Mouse (Mus musculus) limb, embryonic 10.5 days (tissue): ENCODE measurements around the gene Hoxa11. TPM values are rescaled to one million over a fixed set of nuclear protein-coding genes. Genes with fewer than 3 reads are reported as not detected.

ENCODE experiments used
- DNase-seq: peaks from one replicate; pipeline ENCODE4 v3.0.0-alpha.2; 2017; ENCODE audit warnings: low spot score
- H3K27ac ChIP-seq: fragments of 300-500 bp; sonication (generic); 2 replicates; pipeline ENCODE4 v1.5.1; 2016; ENCODE audit warnings: mild to moderate bottlenecking
- H3K27me3 ChIP-seq: fragments of 300-500 bp; sonication (generic); 2 replicates; pipeline ENCODE4 v1.6.1; 2016; ENCODE audit warnings: low read depth, mild to moderate bottlenecking; ENCODE audit not compliant: poor library complexity, severe bottlenecking
- H3K36me3 ChIP-seq: fragments of 300-500 bp; sonication (generic); 2 replicates; pipeline ENCODE4 v1.6.1; 2016; ENCODE audit warnings: mild to moderate bottlenecking, moderate library complexity
- H3K4me1 ChIP-seq: fragments of 300-500 bp; sonication (generic); 2 replicates; pipeline ENCODE4 v1.6.1; 2016
- H3K4me3 ChIP-seq: fragments of 300-500 bp; sonication (generic); 2 replicates; pipeline ENCODE4 v1.5.1; 2016; ENCODE audit warnings: mild to moderate bottlenecking, moderate library complexity
- H3K9me3 ChIP-seq: fragments of 300-500 bp; sonication (generic); replicated peaks from 2 replicates; pipeline ENCODE4 v1.6.1; 2016; ENCODE audit warnings: mild to moderate bottlenecking
- WGBS: fragments of 180-500 bp; shearing (Covaris S2); methylation state at CpG from one replicate; pipeline ENCODE4 v1.1.7; 2016; 5-methylcytosine and 5-hydroxymethylcytosine counted together
- polyA plus RNA-seq: library from polyadenylated mRNA; unstranded; fragments of >200 nt; fragmentation: Nextera tagmentation; extraction: Ambion mirVana; gene quantifications from 2 replicates; pipeline ENCODE4 v1.2.1, GENCODE M21; 2016

Hoxa11 gene
- polyA plus RNA-seq, 1 experiment from 2014 or later: 71.6 TPM

- Histone ChIP-seq H3K4me3 (peak within 1 kb of the TSS; percentile 90), H3K27ac (peak within 1 kb of the TSS; percentile 99), H3K27me3 (peaks cover 44% of the 10 kb centered on the region), H3K36me3 (peaks cover 40% of the 10 kb centered on the region), H3K4me1 (peaks cover 91% of the 10 kb centered on the region), H3K9me3 (no peaks in the 10 kb centered on the region)
- under 1% methylated on average over 47 of the region's 47 CpGs for WGBS
- peak; percentile 83 for DNase-seq
Measured at GRCm38 (mm10) chr6:52208072-52208867, 37.3 kb downstream of the Hoxa11 start, which contains the start of gene Hoxa6. Gene Hoxa6 (minus strand): TSS chr6:52208722.

GRCm38 (mm10) chr6:52207684-52207976 lies 38.0 kb downstream of the Hoxa11 start:
- DNase-seq: peak; percentile 44
- H3K27me3 ChIP-seq: peaks cover 44% of the 10 kb centered on the region
- peak overlapping the region; percentile 99 for H3K27ac ChIP-seq
- peaks cover 98% of the 10 kb centered on the region for H3K4me1 ChIP-seq
- H3K4me3 ChIP-seq: peak overlapping the region; percentile 90
- peaks cover 46% of the 10 kb centered on the region for H3K36me3 ChIP-seq
- no peaks in the 10 kb centered on the region for H3K9me3 ChIP-seq

DNA sequence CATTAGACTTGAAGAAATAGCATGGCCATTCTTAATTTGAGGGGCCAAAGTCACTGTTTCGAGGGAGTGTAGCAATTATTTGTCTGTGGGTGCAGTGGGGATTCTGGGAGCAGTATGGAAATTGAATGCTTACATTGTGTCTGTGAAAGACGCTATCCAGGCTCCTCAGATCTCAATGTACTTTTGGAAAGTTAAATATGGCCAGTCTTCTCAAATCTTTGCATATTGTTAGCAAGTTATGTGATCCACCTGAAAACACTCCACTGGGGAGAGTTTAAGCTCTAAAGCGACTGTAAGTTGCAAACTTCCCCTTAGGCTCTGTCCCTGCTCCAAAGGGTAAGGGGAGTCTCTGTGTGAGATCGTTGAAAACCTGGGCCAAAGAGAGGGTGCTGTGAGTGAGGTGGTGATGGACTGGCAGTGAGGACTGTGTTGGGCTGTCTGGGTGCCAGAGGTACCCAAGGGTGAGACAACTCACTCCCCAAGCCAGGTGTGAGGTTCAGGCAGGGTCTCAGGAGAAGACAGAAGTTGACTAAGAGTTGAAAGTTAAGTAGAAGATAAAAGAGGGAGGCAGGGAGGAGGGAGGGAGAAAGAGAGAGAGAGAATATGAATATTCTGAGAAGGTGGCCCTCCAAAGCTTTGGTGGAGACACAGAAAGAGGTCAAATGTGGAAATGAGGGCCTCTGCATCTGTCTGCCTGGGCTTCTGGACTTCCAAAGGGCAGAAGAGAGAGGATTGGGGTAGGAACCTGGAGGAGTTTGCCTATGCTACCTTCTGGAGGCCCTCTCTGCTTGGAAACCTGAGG lies 38.5 kb downstream of the Hoxa11 start:
- Histone ChIP-seq H3K9me3 (no peaks in the 10 kb centered on the region), H3K27me3 (peaks cover 43% of the 10 kb centered on the region), H3K36me3 (peaks cover 50% of the 10 kb centered on the region), H3K4me1 (peaks cover 98% of the 10 kb centered on the region), H3K4me3 (peak overlapping the region; percentile 90), H3K27ac (peak overlapping the region; percentile 99)
- 4% methylated on average over 4 of the region's 4 CpGs for WGBS
- peak; percentile 56 for DNase-seq

- H3K4me3 ChIP-seq: peak overlapping the region; percentile 90
- H3K27me3 ChIP-seq: peaks cover 33% of the 10 kb centered on the region
Measured at GRCm38 (mm10) chr6:52205638-52206621, 39.7 kb downstream of the Hoxa11 start.

GRCm38 (mm10) chr6:52205221-52205620 lies 40.4 kb downstream of the Hoxa11 start:
- WGBS: 2% methylated on average over 14 of the region's 14 CpGs
- Histone ChIP-seq H3K27ac (peak overlapping the region; percentile 99), H3K9me3 (no peaks in the 10 kb centered on the region), H3K27me3 (peaks cover 31% of the 10 kb centered on the region), H3K4me3 (peak overlapping the region; percentile 90), H3K4me1 (peaks cover 99% of the 10 kb centered on the region), H3K36me3 (peaks cover 55% of the 10 kb centered on the region)
- DNase-seq: no peak

More at GRCm38 (mm10) chr6:52205638-52206621, 39.7 kb downstream of the Hoxa11 start:
- WGBS: 2% methylated on average over 55 of the region's 55 CpGs
- DNase-seq: peak; percentile 72
- Histone ChIP-seq H3K27ac (peak overlapping the region; percentile 99), H3K9me3 (no peaks in the 10 kb centered on the region), H3K36me3 (peaks cover 55% of the 10 kb centered on the region), H3K4me1 (peaks cover 98% of the 10 kb centered on the region)

GRCm38 (mm10) chr6:52204050-52204752 lies 41.4 kb downstream of the Hoxa11 start, which contains the start of gene Hoxa5:
Gene Hoxa5 (minus strand): TSS chr6:52204587.
- Histone ChIP-seq H3K27me3 (peaks cover 38% of the 10 kb centered on the region), H3K27ac (peak within 1 kb of the TSS; percentile 99), H3K9me3 (no peaks in the 10 kb centered on the region), H3K4me1 (peaks cover 99% of the 10 kb centered on the region), H3K4me3 (peak within 1 kb of the TSS; percentile 90), H3K36me3 (peaks cover 60% of the 10 kb centered on the region)
- whole genome bisulfite sequencing: under 1% methylated on average over 65 of the region's 65 CpGs
- peak; percentile 96 for DNase-seq

DNA sequence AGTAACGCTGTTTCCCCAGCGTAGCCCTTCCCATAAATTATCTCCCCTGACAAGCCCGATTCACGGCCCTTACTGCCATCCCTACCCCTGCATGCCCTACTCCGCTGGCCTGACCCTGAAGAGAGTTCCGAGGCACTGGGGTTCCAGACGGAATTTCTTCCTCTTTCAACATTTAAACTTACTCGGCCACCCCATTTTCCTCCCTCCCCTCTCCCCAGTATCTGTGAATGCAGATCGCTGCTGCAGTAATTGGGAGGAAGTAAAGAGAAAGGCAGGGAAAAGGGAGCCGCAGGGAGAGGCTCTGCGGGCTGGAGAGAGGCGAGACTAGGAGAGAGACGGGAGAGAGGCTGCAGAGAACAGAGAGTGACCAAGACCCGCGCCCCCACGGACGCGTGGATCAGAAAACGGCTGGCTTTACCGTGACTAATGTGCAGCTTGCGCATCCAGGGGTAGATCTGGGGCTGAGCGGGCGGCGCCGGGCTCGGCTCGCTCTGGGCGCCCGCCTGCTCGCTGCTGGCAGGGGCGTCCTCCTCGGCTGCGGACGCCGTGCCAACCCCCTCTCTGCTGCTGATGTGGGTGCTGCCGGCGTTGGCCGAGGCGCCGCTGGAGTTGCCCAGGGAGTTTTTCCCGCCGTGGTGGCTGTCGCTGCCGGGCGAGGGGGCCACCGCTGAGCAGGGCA lies 42.1 kb downstream of the Hoxa11 start:
- H3K36me3 ChIP-seq: peaks cover 61% of the 10 kb centered on the region
- under 1% methylated on average over 46 of the region's 46 CpGs for WGBS
- peak; percentile 72 for DNase-seq
- H3K27ac ChIP-seq: peak overlapping the region; percentile 99
- H3K9me3 ChIP-seq: no peaks in the 10 kb centered on the region
- peaks cover 38% of the 10 kb centered on the region for H3K27me3 ChIP-seq
- H3K4me3 ChIP-seq: peak overlapping the region; percentile 90
- peaks cover 94% of the 10 kb centered on the region for H3K4me1 ChIP-seq

DNA sequence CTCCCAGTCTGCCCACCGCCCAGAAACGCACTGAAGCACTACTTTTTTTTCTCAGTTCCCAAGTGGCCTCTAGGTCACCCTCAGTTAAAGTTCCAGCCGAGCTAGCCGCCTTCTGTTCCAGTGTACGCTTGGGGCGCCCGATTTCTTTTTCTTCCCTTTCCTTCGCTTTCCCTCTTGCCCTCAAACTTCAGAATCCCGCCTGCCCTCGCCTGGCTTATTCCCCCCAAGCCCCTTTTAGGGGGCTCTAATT lies 42.6 kb downstream of the Hoxa11 start:
- peaks cover 94% of the 10 kb centered on the region for H3K4me1 ChIP-seq
- H3K27me3 ChIP-seq: peaks cover 37% of the 10 kb centered on the region
- H3K9me3 ChIP-seq: no peaks in the 10 kb centered on the region
- DNase-seq: peak; percentile 70
- under 1% methylated on average over 10 of the region's 10 CpGs for WGBS
- H3K27ac ChIP-seq: peak overlapping the region; percentile 99
- peaks cover 60% of the 10 kb centered on the region for H3K36me3 ChIP-seq
- peak overlapping the region; percentile 90 for H3K4me3 ChIP-seq

- Histone ChIP-seq H3K27ac (peak overlapping the region; percentile 99), H3K9me3 (no peaks in the 10 kb centered on the region), H3K4me1 (peaks cover 94% of the 10 kb centered on the region), H3K27me3 (peaks cover 40% of the 10 kb centered on the region), H3K36me3 (peaks cover 58% of the 10 kb centered on the region), H3K4me3 (peak overlapping the region; percentile 90)
- 3% methylated on average over 22 of the region's 22 CpGs for WGBS
- no peak for DNase-seq
Measured at GRCm38 (mm10) chr6:52202362-52203120, 43.1 kb downstream of the Hoxa11 start.

DNA sequence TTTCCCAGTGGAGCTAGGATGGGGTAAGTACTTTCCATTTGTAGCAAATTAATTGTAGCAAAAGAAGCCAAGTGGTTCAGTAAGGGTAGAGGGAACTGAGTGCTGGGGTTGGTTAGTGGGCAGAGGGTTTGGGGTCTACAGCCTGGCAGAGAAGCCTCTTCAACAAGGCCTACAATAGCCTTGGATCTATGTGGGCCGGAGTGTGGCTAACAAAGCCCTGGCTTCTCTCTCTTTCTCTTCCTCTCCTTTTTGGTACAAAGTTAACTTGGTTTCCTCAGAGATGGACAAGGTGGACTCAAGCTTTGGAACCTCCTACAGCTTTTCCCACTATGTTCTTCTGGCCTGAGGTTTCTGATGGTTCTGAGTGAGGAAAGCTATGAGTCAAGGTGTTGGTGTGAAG lies 44.3 kb downstream of the Hoxa11 start:
- peak overlapping the region; percentile 34 for H3K4me3 ChIP-seq
- peak; percentile 51 for DNase-seq
- peaks cover 42% of the 10 kb centered on the region for H3K27me3 ChIP-seq
- H3K9me3 ChIP-seq: no peaks in the 10 kb centered on the region
- WGBS: 17% methylated on average over 1 of the region's 1 CpGs
- peaks cover 94% of the 10 kb centered on the region for H3K4me1 ChIP-seq
- peak overlapping the region; percentile 82 for H3K27ac ChIP-seq
- H3K36me3 ChIP-seq: peaks cover 56% of the 10 kb centered on the region

DNA sequence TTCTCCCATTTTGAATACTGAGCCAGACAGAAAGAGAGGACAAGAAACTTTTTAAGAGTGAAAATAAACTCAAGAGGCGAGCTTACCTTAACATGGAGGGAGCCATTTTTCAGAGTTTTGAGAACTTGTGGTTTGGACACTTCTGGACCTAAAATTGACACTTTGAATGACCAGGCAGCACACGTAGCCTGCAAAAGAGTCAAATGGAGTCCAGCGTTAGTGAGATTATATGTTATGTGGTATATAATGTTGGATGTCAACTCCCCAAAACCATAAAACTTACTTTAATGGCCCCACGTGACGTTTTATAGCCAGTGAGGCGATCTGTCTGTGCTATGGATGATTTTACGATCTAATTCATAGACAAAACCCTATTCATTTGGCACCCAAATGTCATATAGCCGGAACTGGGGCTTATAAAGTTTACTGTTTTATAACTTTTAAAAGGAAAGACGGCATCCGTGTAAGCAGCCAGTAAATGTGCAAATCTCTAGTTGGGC lies 44.8 kb downstream of the Hoxa11 start:
- peak; percentile 34 for DNase-seq
- no peaks in the 10 kb centered on the region for H3K9me3 ChIP-seq

More for the DNA sequence above, 44.8 kb downstream of the Hoxa11 start:
- H3K4me3 ChIP-seq: peak overlapping the region; percentile 34
- 4% methylated on average over 10 of the region's 10 CpGs for WGBS
- H3K4me1 ChIP-seq: peaks cover 94% of the 10 kb centered on the region
- H3K27me3 ChIP-seq: peaks cover 42% of the 10 kb centered on the region
- peaks cover 51% of the 10 kb centered on the region for H3K36me3 ChIP-seq
- H3K27ac ChIP-seq: peak overlapping the region; percentile 82
